Mouse (Mus musculus) gastrocnemius, postnatal 10 days (tissue): Measurements from ENCODE around the gene Mpp2. TPM values are rescaled to one million over a fixed set of nuclear protein-coding genes. Genes with fewer than 3 reads are reported as not detected.

ENCODE experiments used
- DNase-seq: peaks from one replicate; pipeline ENCODE4 v3.0.0; 2021; ENCODE audit warnings: mixed read lengths
- total RNA-seq, 2 experiments: library from RNA; stranded (reverse); gene quantifications; 2 replicates each; pipeline ENCODE4 v1.2.3; 2021

The Mpp2 gene
- total RNA-seq, 2 experiments from 2014 or later = 1.1 to 1.5 TPM

- DNase-seq = no peak
Measured at GRCm38 (mm10) chr11:102008954-102009637, 79.2 kb downstream of the Mpp2 start.

DNA sequence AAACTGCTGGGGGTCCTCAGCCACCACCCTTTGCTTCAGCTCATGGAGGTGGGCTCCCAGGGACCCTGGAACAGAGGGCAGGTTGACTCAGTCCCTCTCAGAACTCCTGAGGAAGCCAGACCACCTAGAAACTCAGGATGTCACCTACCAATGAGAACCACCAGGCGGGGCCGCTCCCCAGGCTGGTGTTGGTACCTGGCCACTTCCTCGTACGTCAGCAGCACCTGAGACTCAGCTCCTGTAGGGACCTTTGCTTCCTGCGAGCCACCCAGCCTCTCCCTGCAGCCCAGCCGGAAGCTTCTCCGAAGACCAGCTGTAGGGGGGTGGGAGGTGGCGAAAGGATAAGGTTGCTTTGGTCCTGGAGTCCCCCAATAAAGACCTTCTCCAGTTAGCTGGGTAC lies 79.9 kb downstream of the Mpp2 start:
- DNase-seq = no peak

Other genes with a start within 250 kb of the Mpp2 start
- 10 to 100 TPM; 11.7 to 12.3 TPM for gene Meox1, start 194.1 kb downstream of the Mpp2 start, total RNA-seq
- gene Sost, start 121.5 kb downstream of the Mpp2 start, total RNA-seq = under 1 TPM in 1 of 2 experiments, not detected in 1; 0.41 TPM
- gene Cfap97d1, start 104.2 kb downstream of the Mpp2 start, total RNA-seq = not detected
- gene Dusp3, start 101.5 kb downstream of the Mpp2 start, total RNA-seq = 100 to 1,000 TPM; 122 to 136 TPM
- 10 to 100 TPM; 76.8 to 83.7 TPM for gene Mpp3, start 60.1 kb downstream of the Mpp2 start, total RNA-seq
- 10 to 100 TPM; 18.0 to 20.4 TPM for gene Cd300lg, start 47.0 kb downstream of the Mpp2 start, total RNA-seq
- gene Ppy, start 12.8 kb upstream of the Mpp2 start, total RNA-seq = not detected
- gene Pyy, start 19.3 kb upstream of the Mpp2 start, total RNA-seq = not detected
- not detected for gene Nags, start 57.0 kb upstream of the Mpp2 start, total RNA-seq
- gene Tmem101, start 67.9 kb upstream of the Mpp2 start, total RNA-seq = 10 to 100 TPM; 13.7 to 15.9 TPM
- gene Lsm12, start 96.8 kb upstream of the Mpp2 start, total RNA-seq = 10 to 100 TPM; 83.1 to 84.4 TPM
- gene G6pc3, start 101.1 kb upstream of the Mpp2 start, total RNA-seq = 10 to 100 TPM; 32.2 to 34.6 TPM
- 10 to 100 TPM; 68.5 to 86.9 TPM for gene Hdac5, start 141.7 kb upstream of the Mpp2 start, total RNA-seq
- gene BC030867, start 160.4 kb upstream of the Mpp2 start, total RNA-seq = 1 to 10 TPM in 1 of 2 experiments, under 1 TPM in 1; 0.99 to 1.2 TPM
- 10 to 100 TPM; 48.7 to 54.4 TPM for gene Asb16, start 180.2 kb upstream of the Mpp2 start, total RNA-seq
- 10 to 100 TPM; 15.7 to 18.9 TPM for gene Tmub2, start 196.4 kb upstream of the Mpp2 start, total RNA-seq
- 10 to 100 TPM; 20.8 to 25.5 TPM for gene Atxn7l3, start 208.1 kb upstream of the Mpp2 start, total RNA-seq
- 10 to 100 TPM; 56.0 to 64.8 TPM for gene Ubtf, start 231.2 kb upstream of the Mpp2 start, total RNA-seq